Mouse (Mus musculus) heart, postnatal 36 days (tissue): ENCODE measurements around the gene Coro6. TPM values are rescaled to one million over a fixed set of nuclear protein-coding genes. Genes with fewer than 3 reads are reported as not detected.

Source experiments
- DNase-seq, 2 experiments: peaks; one replicate each; pipeline ENCODE4 v3.0.0; 2021 to 2022
- intact Hi-C: fragments of 180-260 bp; cut with DNase I; formaldehyde crosslinking; loops from one replicate; pipeline ENCODE4 v1.15.1; 2025
- total RNA-seq, 2 experiments: library from RNA; stranded (reverse); gene quantifications; 2 replicates each; pipeline ENCODE4 v1.2.3; 2021

Gene Coro6
- total RNA-seq, 2 experiments from 2014 or later, result 196 to 198 TPM

- DNase-seq, result no peak
- intact Hi-C loops, result loop anchor here (2.0 to 5.0 kb wide), 2 partner anchors 15 to 126 kb away; no protein-coding TSS in a partner anchor
Observed at GRCm38 (mm10) chr11:77506273-77506672, 44.1 kb downstream of the Coro6 start.

- DNase-seq, result peak in 1 of 2 experiments; percentile 2
- intact Hi-C loops, result loop anchor here (2.0 to 5.0 kb wide), 2 partner anchors 16 to 125 kb away; no protein-coding TSS in a partner anchor
Observed at GRCm38 (mm10) chr11:77506941-77507340, 44.7 kb downstream of the Coro6 start.

GRCm38 (mm10) chr11:77507426-77507825 is 45.2 kb downstream of the Coro6 start:
- DNase-seq, result peak in 1 of 2 experiments; percentile 12
- intact Hi-C loops, result loop anchor here (2.0 to 5.0 kb wide), 2 partner anchors 17 to 125 kb away; no protein-coding TSS in a partner anchor

GRCm38 (mm10) chr11:77508068-77509021 is 46.1 kb downstream of the Coro6 start:
- intact Hi-C loops, result loop anchor here (5.0 kb wide), 1 partner anchor 124 kb away; no protein-coding TSS in a partner anchor
- DNase-seq, result peak; percentile 86 to 89

GRCm38 (mm10) chr11:77511336-77511735 is 49.1 kb downstream of the Coro6 start:
- DNase-seq, result no peak
- intact Hi-C loops, result loop anchor here (5.0 kb wide), 1 partner anchor 96 kb away; the partner anchor contains the start of gene Taok1

- peak; percentile 85 to 89 for DNase-seq
- intact Hi-C loops, result loop anchor here (5.0 kb wide), 1 partner anchor 94 kb away; the partner anchor contains the start of gene Taok1
Observed at GRCm38 (mm10) chr11:77512891-77513810, 50.9 kb downstream of the Coro6 start.

GRCm38 (mm10) chr11:77513811-77514170 is 51.6 kb downstream of the Coro6 start:
- intact Hi-C loops, result loop anchor here (5.0 kb wide), 1 partner anchor 94 kb away; the partner anchor contains the start of gene Taok1
- DNase-seq, result no peak

GRCm38 (mm10) chr11:77514281-77514831 is 52.1 kb downstream of the Coro6 start:
- DNase-seq, result no peak
- intact Hi-C loops, result loop anchor here (5.0 kb wide), 1 partner anchor 93 kb away; the partner anchor contains the start of gene Taok1

GRCm38 (mm10) chr11:77514832-77515636 is 52.8 kb downstream of the Coro6 start, which contains the start of gene Abhd15:
Abhd15 (plus strand) TSS chr11:77515121.
- intact Hi-C loops, result loop anchor here (5.0 kb wide), 1 partner anchor 92 kb away; the partner anchor contains the start of gene Taok1

GRCm38 (mm10) chr11:77515637-77516552 is 53.7 kb downstream of the Coro6 start, which contains the start of gene Trp53i13:
Trp53i13 (minus strand) TSS chr11:77515980.
- intact Hi-C loops, result no loop called here
- DNase-seq, result no peak

More at GRCm38 (mm10) chr11:77514832-77515636, 52.8 kb downstream of the Coro6 start, which contains the start of gene Abhd15:
- peak; percentile 84 to 90 for DNase-seq

GRCm38 (mm10) chr11:77516553-77517425 is 54.6 kb downstream of the Coro6 start:
- intact Hi-C loops, result no loop called here
- no peak for DNase-seq

GRCm38 (mm10) chr11:77518051-77518798 is 56.0 kb downstream of the Coro6 start:
- intact Hi-C loops, result no loop called here
- no peak for DNase-seq

- intact Hi-C loops, result no loop called here
- DNase-seq, result peak in 1 of 2 experiments; percentile 33
Observed at GRCm38 (mm10) chr11:77519043-77519442, 56.8 kb downstream of the Coro6 start, which contains the start of gene Gm10392. Gm10392 (minus strand) TSS chr11:77519198.
